Mouse (Mus musculus) heart, adult 2 months (tissue): Measurements from ENCODE around the gene Ets1. TPM values are rescaled to one million over a fixed set of nuclear protein-coding genes. Genes with fewer than 3 reads are reported as not detected.

Source experiments
- DNase-seq, 2 experiments: peaks; one replicate each; pipeline ENCODE4 v3.0.0; 2021
- H3K27ac ChIP-seq: fragments of 200-600 bp; 2 replicates; pipeline ENCODE4 v1.8.1; 2022
- H3K27me3 ChIP-seq: fragments of 200-500 bp; 2 replicates; pipeline ENCODE4 v1.6.1; 2012; ENCODE audit warnings: mild to moderate bottlenecking, low read length, inconsistent platforms, mixed read lengths; ENCODE audit not compliant: control insufficient read depth, insufficient read depth
- H3K36me3 ChIP-seq: fragments of 200-500 bp; 2 replicates; pipeline ENCODE4 v1.6.1; 2012; ENCODE audit warnings: low read length, inconsistent platforms; ENCODE audit not compliant: control insufficient read depth, insufficient read depth
- H3K4me1 ChIP-seq: fragments of 200-500 bp; 2 replicates; pipeline ENCODE4 v1.6.1; 2011; ENCODE audit warnings: low read length; ENCODE audit not compliant: control insufficient read depth, insufficient read depth
- H3K4me3 ChIP-seq: fragments of 200-600 bp; 2 replicates; pipeline ENCODE4 v1.8.1; 2022
- H3K79me2 ChIP-seq: fragments of 200-500 bp; replicated peaks from 2 replicates; pipeline ENCODE4 v1.6.1; 2012; ENCODE audit warnings: mild to moderate bottlenecking, inconsistent platforms, low read length, moderate library complexity, mixed read lengths; ENCODE audit not compliant: control insufficient read depth, insufficient read depth
- H3K9ac ChIP-seq: fragments of 200-500 bp; 2 replicates; pipeline ENCODE4 v1.6.1; 2012; ENCODE audit warnings: low read depth, mild to moderate bottlenecking, control low read depth, inconsistent platforms, low read length, mixed read lengths
- CTCF ChIP-seq: fragments of 200-600 bp; IDR thresholded peaks from 2 replicates; pipeline ENCODE4 v1.8.1; 2022; ENCODE audit warnings: antibody characterized with exemption, mild to moderate bottlenecking, moderate library complexity
- EP300 ChIP-seq: fragments of 200-500 bp; IDR thresholded peaks from 2 replicates; pipeline ENCODE4 v1.6.1; 2011; ENCODE audit warnings: low read depth, low read length, control low read depth; ENCODE audit not compliant: insufficient read depth
- POLR2A ChIP-seq: fragments of 200-500 bp; IDR thresholded peaks from 2 replicates; pipeline ENCODE4 v1.6.1; 2011; ENCODE audit warnings: mild to moderate bottlenecking, low read depth, low read length, control low read depth; ENCODE audit not compliant: insufficient read depth
- WGBS: fragments of 180-500 bp; shearing (Covaris S2); methylation state at CpG from one replicate; pipeline ENCODE4 v1.1.7; 2018; 5-methylcytosine and 5-hydroxymethylcytosine counted together
- intact Hi-C: fragments of 180-260 bp; cut with DNase I; formaldehyde crosslinking; loops from one replicate; pipeline ENCODE4 v1.15.1; 2025
- long read RNA-seq: library from polyadenylated mRNA; stranded (forward); transcript quantifications from one replicate; pipeline ENCODE4 v2.0.0, GENCODE M21; 2021
- polyA plus RNA-seq: library from polyadenylated mRNA; depleted of rRNA; stranded (reverse); fragments of >200 nt; gene quantifications from 2 replicates; pipeline ENCODE4 v1.2.3, GENCODE M21; 2012; rRNA removed
- total RNA-seq, 2 experiments: library from RNA; stranded (reverse); gene quantifications; 2 replicates each; pipeline ENCODE4 v1.2.3; 2021

Ets1 gene
- total RNA-seq = 10 to 100 TPM; 40.7 to 48.7 TPM
- 22.6 and 39.6 TPM in 2 replicates for polyA plus RNA-seq
- long read RNA-seq, full-length matches to known transcripts = 22 of 36 reads
- long read RNA-seq, partial matches to known transcripts = 8 of 36 reads
- long read RNA-seq, other reads (novel, unspliced or antisense) = 6 of 36 reads

GRCm38 (mm10) chr9:32635627-32636385, at the start of gene Ets1:
TSS of gene Ets1 (plus strand) at chr9:32636221.
- Histone ChIP-seq H3K4me3 (peak within 1 kb of the TSS; percentile 51), H3K36me3 (no peaks in the 10 kb centered on the region; the same call in 1 of the 2 replicates), H3K27ac (peak within 1 kb of the TSS; percentile 85), H3K9ac (peak within 1 kb of the TSS; percentile 75), H3K27me3 (no peaks in the 10 kb centered on the region), H3K4me1 (peaks cover 1% of the 10 kb centered on the region; the same call in 1 of the 2 replicates), H3K79me2 (no peaks in the 10 kb centered on the region)
- 2% methylated on average over 10 of the region's 10 CpGs for WGBS
- peak; percentile 40 to 56 for DNase-seq
- intact Hi-C loops = loop anchor here (2.0 to 5.0 kb wide), 3 partner anchors 36 to 56 kb away; no protein-coding TSS in a partner anchor
- TF ChIP-seq CTCF (no peak), POLR2A (peak; percentile 68)

GRCm38 (mm10) chr9:32589900-32590299, 46.1 kb upstream of the Ets1 start:
- Histone ChIP-seq H3K4me3 (no peak overlapping the region), H3K79me2 (no peaks in the 10 kb centered on the region), H3K36me3 (no peaks in the 10 kb centered on the region), H3K27me3 (no peaks in the 10 kb centered on the region), H3K27ac (no peak overlapping the region), H3K4me1 (peaks cover 9% of the 10 kb centered on the region), H3K9ac (no peak overlapping the region)
- 6% methylated on average over 8 of the region's 8 CpGs for WGBS
- TF ChIP-seq EP300 = peak; percentile 98
- TF ChIP-seq POLR2A = no peak
- peak; percentile 99; the same call in 1 of the 2 replicates for TF ChIP-seq CTCF
- DNase-seq = peak; percentile 83 to 86
- intact Hi-C loops = loop anchor here (1.0 to 10.0 kb wide), 8 partner anchors 107 to 657 kb away; no protein-coding TSS in a partner anchor

GRCm38 (mm10) chr9:32590571-32590970, 45.5 kb upstream of the Ets1 start:
- WGBS = 75% methylated on average over 5 of the region's 5 CpGs

GRCm38 (mm10) chr9:32591732-32592582, 44.1 kb upstream of the Ets1 start:
- H3K27ac ChIP-seq = peak overlapping the region; percentile 56
- no peaks in the 10 kb centered on the region for H3K79me2 ChIP-seq
- H3K36me3 ChIP-seq = no peaks in the 10 kb centered on the region
- TF ChIP-seq CTCF = peak; percentile 99
- TF ChIP-seq POLR2A = peak; percentile 40; the same call in 1 of the 2 replicates
- TF ChIP-seq EP300 = peak; percentile 96; the same call in 1 of the 2 replicates
- H3K9ac ChIP-seq = peak overlapping the region; percentile 23; the same call in 1 of the 2 replicates
- DNase-seq = peak; percentile 70 to 81
- peak overlapping the region; percentile 1; the same call in 1 of the 2 replicates for H3K4me3 ChIP-seq
- 8% methylated on average over 14 of the region's 14 CpGs for WGBS
- H3K27me3 ChIP-seq = no peaks in the 10 kb centered on the region
- peaks cover 13% of the 10 kb centered on the region for H3K4me1 ChIP-seq
- intact Hi-C loops = loop anchor here (1.0 to 10.0 kb wide), 9 partner anchors 45 to 655 kb away; partner anchors contain the start of gene Ets1

More at GRCm38 (mm10) chr9:32590571-32590970, 45.5 kb upstream of the Ets1 start:
- H3K36me3 ChIP-seq = no peaks in the 10 kb centered on the region
- no peak for TF ChIP-seq EP300
- TF ChIP-seq CTCF = no peak
- TF ChIP-seq POLR2A = no peak
- H3K27me3 ChIP-seq = no peaks in the 10 kb centered on the region
- no peak overlapping the region for H3K27ac ChIP-seq
- intact Hi-C loops = loop anchor here (1.0 to 10.0 kb wide), 8 partner anchors 106 to 656 kb away; no protein-coding TSS in a partner anchor
- H3K4me1 ChIP-seq = peaks cover 9% of the 10 kb centered on the region
- no peak overlapping the region for H3K4me3 ChIP-seq
- H3K79me2 ChIP-seq = no peaks in the 10 kb centered on the region
- no peak for DNase-seq
- no peak overlapping the region for H3K9ac ChIP-seq

- 43% methylated on average over 2 of the region's 2 CpGs for WGBS
- Histone ChIP-seq H3K27me3 (no peaks in the 10 kb centered on the region), H3K27ac (peak overlapping the region; percentile 56), H3K79me2 (no peaks in the 10 kb centered on the region), H3K36me3 (no peaks in the 10 kb centered on the region), H3K9ac (no peak overlapping the region), H3K4me3 (no peak overlapping the region), H3K4me1 (peaks cover 13% of the 10 kb centered on the region)
- no peak for DNase-seq
- TF ChIP-seq CTCF (no peak), EP300 (no peak), POLR2A (no peak)
- intact Hi-C loops = loop anchor here (1.0 to 10.0 kb wide), 4 partner anchors 44 to 242 kb away; partner anchors contain the start of gene Ets1
Measured at GRCm38 (mm10) chr9:32592583-32592890, 43.5 kb upstream of the Ets1 start.
